Comparison of ENCODE assay signal across 8 mouse cellular contexts in the genomic region with DNA sequence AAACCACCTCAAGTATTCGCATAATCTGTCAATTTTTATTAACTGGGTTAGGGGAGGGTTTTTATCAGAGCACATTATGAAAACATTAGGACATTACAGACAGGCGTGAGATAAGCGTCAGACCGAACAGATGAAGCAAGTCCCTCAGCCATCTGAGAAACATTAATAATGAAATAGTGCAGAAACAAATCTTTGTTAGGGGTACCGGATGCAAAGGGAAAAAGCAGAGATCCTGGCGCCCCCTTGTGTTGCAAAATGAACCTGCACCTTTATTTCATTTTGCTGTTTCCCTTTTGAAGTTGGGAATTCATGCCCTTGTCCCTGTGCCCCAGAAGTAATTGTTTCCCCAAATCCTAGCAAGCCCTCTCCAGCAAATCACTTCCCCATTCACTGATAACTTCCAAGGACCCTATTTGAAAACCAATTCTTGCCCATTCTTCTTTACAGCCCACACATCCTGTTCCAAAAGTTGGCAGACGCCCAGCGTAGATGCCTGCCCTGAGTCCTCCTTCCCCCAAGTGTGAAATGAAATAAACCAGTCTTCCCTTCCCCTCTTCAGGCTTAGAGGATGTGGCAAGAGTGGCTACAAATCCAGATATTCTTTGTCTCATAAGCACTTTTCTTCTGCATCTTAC.
DNase-seq lines count a peak whose midpoint lies in the region; ATAC-seq and TF ChIP-seq lines count a peak whose summit lies in the region.

No protein-coding gene starts in this region.

- no peaks in the 10 kb centered on the region for H3K36me3 ChIP-seq in thymus, adult 2 months (ENCODE audit: control insufficient read depth, insufficient read depth, low read length)
- no peaks in the 10 kb centered on the region for H3K36me3 ChIP-seq in lung, embryonic 15.5 days

- H3K27ac ChIP-seq in thymus, adult 2 months (ENCODE audit: control insufficient read depth, insufficient read depth, low read length), result no peak overlapping the region
- peak overlapping the region; percentile 67 for H3K27ac ChIP-seq in lung, embryonic 15.5 days

- H3K4me2 ChIP-seq in lung, embryonic 15.5 days, result peak overlapping the region; percentile 8; the same call in 1 of the 2 replicates

- no peak overlapping the region for H3K9ac ChIP-seq in lung, embryonic 15.5 days

- TF ChIP-seq POLR2A in thymus, adult 2 months (IDR thresholded peaks at IDR 0.05; ENCODE audit: control insufficient read depth, extremely low read depth, insufficient read depth, low read length, poor library complexity), result no peak

- peak; percentile 32; the same call in 1 of the 2 replicates for ATAC-seq in lung, embryonic 15.5 days (ENCODE audit: borderline replicate concordance, extremely low read depth, low FRiP score, low TSS enrichment)

- peak; percentile 68 for DNase-seq in gastrocnemius, adult 18-20 months (ENCODE audit: low spot score)
- DNase-seq in gastrocnemius, postnatal 25 days, result no peak
- peak; percentile 54 for DNase-seq in thymus, adult 2 months
- no peak for DNase-seq in thymus, adult 18-20 months
- DNase-seq in embryo, embryonic 10.5 days (ENCODE audit: low spot score), result peak; percentile 83
- DNase-seq in heart, postnatal 4 days, result peak; percentile 77
- peak; percentile 34 to 56 for DNase-seq in thymus, postnatal 36 days

- no peaks in the 10 kb centered on the region for H3K9me3 ChIP-seq in lung, embryonic 15.5 days

- peaks cover 38% of the 10 kb centered on the region for H3K4me1 ChIP-seq in thymus, adult 2 months (replicated peaks; ENCODE audit: control insufficient read depth, insufficient read depth, low read length)
- peaks cover 56% of the 10 kb centered on the region for H3K4me1 ChIP-seq in lung, embryonic 15.5 days

- H3K4me3 ChIP-seq in thymus, adult 2 months (ENCODE audit: control insufficient read depth, insufficient read depth, low read length), result no peak overlapping the region
- H3K4me3 ChIP-seq in lung, embryonic 15.5 days, result no peak overlapping the region

- no peaks in the 10 kb centered on the region for H3K27me3 ChIP-seq in thymus, adult 2 months (ENCODE audit: control insufficient read depth, insufficient read depth, low read length)
- no peaks in the 10 kb centered on the region for H3K27me3 ChIP-seq in lung, embryonic 15.5 days

- 25% methylated on average over 8 of the region's 8 CpGs for WGBS in thymus, adult 2 months
- WGBS in lung, embryonic 15.5 days, result 15% methylated on average over 8 of the region's 8 CpGs

- TF ChIP-seq CTCF in thymus, adult 2 months (IDR thresholded peaks at IDR 0.05; ENCODE audit: borderline replicate concordance, control insufficient read depth, extremely low read depth, insufficient read depth, low read length, poor library complexity), result no peak

Comparison
In these comparisons a context has a peak if more than half of its experiments do, and no peak if none do; other contexts are left out.
1. DNase-seq: peak in gastrocnemius, adult 18-20 months (single experiment), thymus, adult 2 months (single experiment), embryo, embryonic 10.5 days (single experiment), heart, postnatal 4 days (single experiment) and thymus, postnatal 36 days (2 of 2); none in gastrocnemius, postnatal 25 days (single experiment) and thymus, adult 18-20 months (0 of 2).